In the genomic region with DNA sequence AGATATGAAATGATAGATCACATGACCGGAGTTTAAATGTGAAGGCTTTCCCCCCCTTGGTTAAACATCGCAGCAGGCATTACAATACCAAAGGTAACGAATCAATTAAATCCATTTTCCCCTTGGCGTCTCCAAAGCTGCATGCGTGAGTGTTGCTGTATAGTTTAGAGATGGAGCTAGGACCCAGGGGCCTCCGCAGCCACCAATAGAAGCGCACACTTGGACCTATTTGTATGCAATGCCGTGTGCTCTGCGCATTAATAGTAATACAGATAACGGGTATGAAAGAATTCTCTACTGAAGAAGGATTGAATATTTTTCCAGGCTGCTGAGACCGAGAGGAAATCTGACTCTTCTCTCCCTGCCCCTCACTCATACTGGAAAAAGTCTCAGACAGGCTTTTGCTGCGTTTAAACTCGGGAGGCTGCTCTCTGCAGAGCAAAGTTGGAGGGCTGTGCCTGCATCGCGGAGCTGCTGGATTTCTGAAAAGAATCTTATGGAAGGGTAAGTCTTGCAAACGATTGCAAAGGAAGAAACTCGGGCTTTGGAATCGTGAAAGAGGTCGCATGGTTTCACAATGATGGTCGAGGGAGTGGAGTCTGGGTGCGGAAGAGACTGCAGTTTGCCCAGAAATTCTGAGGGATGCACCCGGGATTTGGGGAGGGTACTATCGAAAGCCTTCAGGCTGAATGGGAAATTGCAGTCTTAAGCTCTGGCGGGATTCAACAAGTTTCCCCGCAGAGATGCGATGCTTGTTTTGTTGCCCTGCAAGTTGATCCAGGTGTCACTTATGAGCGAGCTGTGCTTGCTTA, we compare ENCODE assay signal across 8 mouse cellular contexts.
DNase-seq lines count a peak whose midpoint lies in the region; ATAC-seq and TF ChIP-seq lines count a peak whose summit lies in the region.

No protein-coding gene starts in this region.

- TF ChIP-seq EP300 in heart, postnatal 0 days (IDR thresholded peaks at IDR 0.05; ENCODE audit: low read depth), result no peak
- TF ChIP-seq EP300 in stomach, postnatal 0 days (optimal IDR thresholded peaks at IDR 0.05), result no peak

- peak overlapping the region; percentile 61 for H3K4me2 ChIP-seq in heart, postnatal 0 days (ENCODE audit: low read depth, low read length)
- H3K4me2 ChIP-seq in hindbrain, embryonic 13.5 days, result peak overlapping the region; percentile 80
- H3K4me2 ChIP-seq in stomach, postnatal 0 days (replicated peaks; ENCODE audit: low read depth), result peak overlapping the region; percentile 56

- H3K4me3 ChIP-seq in heart, postnatal 0 days (ENCODE audit: low read depth, low read length), result peak overlapping the region; percentile 40
- peak overlapping the region; percentile 61 for H3K4me3 ChIP-seq in hindbrain, embryonic 13.5 days
- peak overlapping the region; percentile 67 for H3K4me3 ChIP-seq in midbrain, embryonic 10.5 days
- peak overlapping the region; percentile 28 for H3K4me3 ChIP-seq in stomach, postnatal 0 days (ENCODE audit: low read depth, low read length)

- no peaks in the 10 kb centered on the region for H3K36me3 ChIP-seq in heart, postnatal 0 days (replicated peaks; ENCODE audit: control insufficient read depth, insufficient read depth, low read length)
- H3K36me3 ChIP-seq in hindbrain, embryonic 13.5 days, result no peaks in the 10 kb centered on the region
- no peaks in the 10 kb centered on the region for H3K36me3 ChIP-seq in midbrain, embryonic 10.5 days
- H3K36me3 ChIP-seq in stomach, postnatal 0 days (ENCODE audit: control insufficient read depth, insufficient read depth, low read length), result no peaks in the 10 kb centered on the region

- DNase-seq in heart, postnatal 0 days (ENCODE audit: low spot score), result no peak
- no peak for DNase-seq in heart, adult 9 months (ENCODE audit: low spot score in 2 of 2)
- DNase-seq in embryo, embryonic 11 days, result peak; percentile 79
- DNase-seq in midbrain, embryonic 10.5 days (ENCODE audit: low spot score), result peak; percentile 66
- DNase-seq in stomach, postnatal 0 days (ENCODE audit: low spot score), result peak; percentile 13
- no peak for DNase-seq in ovary, adult 18-20 months (ENCODE audit: low spot score)

- TF ChIP-seq CTCF in heart, postnatal 0 days (IDR thresholded peaks at IDR 0.05; ENCODE audit: low read depth), result no peak
- no peak; the same call in 1 of the 2 replicates for TF ChIP-seq CTCF in stomach, postnatal 0 days (IDR thresholded peaks at IDR 0.05; ENCODE audit: low read depth)

- peaks cover 7% of the 10 kb centered on the region; the same call in 1 of the 2 replicates for H3K4me1 ChIP-seq in heart, postnatal 0 days (ENCODE audit: control insufficient read depth, insufficient read depth)
- H3K4me1 ChIP-seq in hindbrain, embryonic 13.5 days (replicated peaks), result peaks cover 13% of the 10 kb centered on the region; the same call in 1 of the 2 replicates
- peaks cover 17% of the 10 kb centered on the region for H3K4me1 ChIP-seq in midbrain, embryonic 10.5 days
- H3K4me1 ChIP-seq in stomach, postnatal 0 days (replicated peaks; ENCODE audit: control insufficient read depth, insufficient read depth), result no peaks in the 10 kb centered on the region

- no peak overlapping the region for H3K9ac ChIP-seq in heart, postnatal 0 days (replicated peaks; ENCODE audit: low read depth, low read length)
- peak overlapping the region; percentile 88 for H3K9ac ChIP-seq in hindbrain, embryonic 13.5 days
- H3K9ac ChIP-seq in stomach, postnatal 0 days (ENCODE audit: low read length), result no peak overlapping the region

- H3K27me3 ChIP-seq in heart, postnatal 0 days (ENCODE audit: control insufficient read depth, insufficient read depth, low read length), result peaks cover 16% of the 10 kb centered on the region
- no peaks in the 10 kb centered on the region for H3K27me3 ChIP-seq in hindbrain, embryonic 13.5 days
- H3K27me3 ChIP-seq in midbrain, embryonic 10.5 days (ENCODE audit: low read depth, poor library complexity, severe bottlenecking), result peaks cover 32% of the 10 kb centered on the region
- no peaks in the 10 kb centered on the region for H3K27me3 ChIP-seq in stomach, postnatal 0 days (ENCODE audit: control insufficient read depth, insufficient read depth, low read length)

- no peaks in the 10 kb centered on the region for H3K9me3 ChIP-seq in heart, postnatal 0 days (replicated peaks; ENCODE audit: control insufficient read depth, low read length)
- no peaks in the 10 kb centered on the region for H3K9me3 ChIP-seq in hindbrain, embryonic 13.5 days
- H3K9me3 ChIP-seq in midbrain, embryonic 10.5 days (replicated peaks), result no peaks in the 10 kb centered on the region
- H3K9me3 ChIP-seq in stomach, postnatal 0 days (ENCODE audit: control insufficient read depth, low read length), result no peaks in the 10 kb centered on the region

- no peak for ATAC-seq in heart, postnatal 0 days (ENCODE audit: insufficient read depth, low read depth)
- ATAC-seq in hindbrain, embryonic 13.5 days (ENCODE audit: low FRiP score), result peak; percentile 85
- ATAC-seq in stomach, postnatal 0 days (ENCODE audit: low FRiP score, low TSS enrichment), result no peak
- ATAC-seq in CD4-positive, CD25-positive, alpha-beta regulatory T cell, adult 4 months, result no peak

- H3K27ac ChIP-seq in heart, postnatal 0 days (ENCODE audit: low read depth), result no peak overlapping the region
- peak overlapping the region; percentile 93 for H3K27ac ChIP-seq in hindbrain, embryonic 13.5 days
- peak overlapping the region; percentile 74 for H3K27ac ChIP-seq in midbrain, embryonic 10.5 days (replicated peaks)
- H3K27ac ChIP-seq in stomach, postnatal 0 days (replicated peaks), result no peak overlapping the region

- WGBS in heart, postnatal 0 days, result 4% methylated on average over 27 of the region's 27 CpGs
- WGBS in hindbrain, embryonic 13.5 days, result 1% methylated on average over 27 of the region's 27 CpGs
- 2% methylated on average over 27 of the region's 27 CpGs for WGBS in midbrain, embryonic 10.5 days
- 3% methylated on average over 27 of the region's 27 CpGs for WGBS in stomach, postnatal 0 days

Comparison
In these comparisons a context has a peak if more than half of its experiments do, and no peak if none do; other contexts are left out.
1. DNase-seq: peak in embryo, embryonic 11 days (single experiment), midbrain, embryonic 10.5 days (single experiment) and stomach, postnatal 0 days (single experiment); none in heart, postnatal 0 days (single experiment), heart, adult 9 months (0 of 2) and ovary, adult 18-20 months (single experiment).
2. H3K27ac ChIP-seq: peak in hindbrain, embryonic 13.5 days (single experiment) and midbrain, embryonic 10.5 days (single experiment); none in heart, postnatal 0 days (single experiment) and stomach, postnatal 0 days (single experiment).
3. Peak in every context shown above with its lines, with median percentiles within 50 percentile points of each other: H3K4me2 ChIP-seq and H3K4me3 ChIP-seq.